Mouse (Mus musculus) kidney, embryonic 14.5 days (tissue): ENCODE data around the gene Ube2a. TPM values are rescaled to one million over a fixed set of nuclear protein-coding genes. Genes with fewer than 3 reads are reported as not detected.
A peak's percentile ranks its signal among the peaks of the same experiment; 100 is the strongest.

Experiments
- ATAC-seq: fragments of 200-750 bp; cut with Nextera tagmentation; 2 replicates; pipeline ENCODE4 v1.8.0; 2017; ENCODE audit warnings: moderate number of reproducible peaks, mild to moderate bottlenecking, moderate TSS enrichment, moderate library complexity; ENCODE audit not compliant: low FRiP score, low TSS enrichment
- H3K27ac ChIP-seq: fragments of 300-500 bp; sonication (generic); 2 replicates; pipeline ENCODE4 v1.5.1; 2014; ENCODE audit warnings: low read depth, mild to moderate bottlenecking, low read length, moderate library complexity, mixed read lengths
- H3K27me3 ChIP-seq: fragments of 300-500 bp; sonication (generic); 2 replicates; pipeline ENCODE4 v1.6.1; 2014; ENCODE audit warnings: mild to moderate bottlenecking, low read length; ENCODE audit not compliant: control insufficient read depth, insufficient read depth
- H3K36me3 ChIP-seq: fragments of 300-500 bp; sonication (generic); 2 replicates; pipeline ENCODE4 v1.6.1; 2014; ENCODE audit warnings: low read length, mixed read lengths; ENCODE audit not compliant: control insufficient read depth, insufficient read depth
- H3K4me1 ChIP-seq: fragments of 300-500 bp; sonication (generic); 2 replicates; pipeline ENCODE4 v1.6.1; 2014; ENCODE audit warnings: low read length, mixed read lengths; ENCODE audit not compliant: control insufficient read depth, insufficient read depth
- H3K4me2 ChIP-seq: fragments of 300-500 bp; sonication (generic); replicated peaks from 2 replicates; pipeline ENCODE4 v1.6.1; 2014; ENCODE audit warnings: low read depth, mild to moderate bottlenecking, low read length
- H3K4me3 ChIP-seq: fragments of 300-500 bp; sonication (generic); 2 replicates; pipeline ENCODE4 v1.5.1; 2014; ENCODE audit warnings: mild to moderate bottlenecking, low read length
- H3K9ac ChIP-seq: fragments of 300-500 bp; sonication (generic); 2 replicates; pipeline ENCODE4 v1.6.1; 2014; ENCODE audit warnings: low read depth, mild to moderate bottlenecking, low read length, moderate library complexity
- H3K9me3 ChIP-seq: fragments of 300-500 bp; sonication (generic); 2 replicates; pipeline ENCODE4 v1.6.1; 2016; ENCODE audit warnings: low read length; ENCODE audit not compliant: control insufficient read depth
- WGBS: fragments of 180-500 bp; shearing (Covaris S2); extraction: QIAGEN DNeasy Blood & Tissue Kit; methylation state at CpG from one replicate; pipeline ENCODE4 v1.1.7; 2014; 5-methylcytosine and 5-hydroxymethylcytosine counted together
- polyA plus RNA-seq: library from polyadenylated mRNA; unstranded; fragments of >200 nt; fragmentation: Nextera tagmentation; extraction: Ambion mirVana; gene quantifications from 2 replicates; pipeline ENCODE4 v1.2.1, GENCODE M21; 2014

Ube2a gene
- polyA plus RNA-seq, result 114 and 127 TPM in 2 replicates

DNA sequence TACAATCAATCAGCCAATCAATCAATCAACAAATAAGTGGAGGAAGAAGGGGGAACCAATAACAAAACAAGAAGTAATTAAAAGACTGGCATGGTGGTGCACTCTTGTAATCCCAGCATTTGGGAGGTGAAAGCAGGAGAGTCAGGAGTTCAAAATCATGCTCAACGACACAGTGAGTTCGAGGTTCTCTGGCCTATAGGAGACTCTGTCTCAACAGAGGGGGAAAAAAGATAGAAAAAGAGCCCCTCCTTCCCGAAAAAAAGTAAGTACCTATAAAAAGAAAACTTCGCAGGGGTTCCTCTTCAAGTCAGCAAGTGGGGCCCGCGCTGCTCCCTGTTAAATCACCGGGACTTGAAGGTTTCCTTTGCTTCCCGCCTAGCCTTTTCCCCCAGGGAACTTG is at the start of gene Ube2a, which contains the start of gene C330007P06Rik:
Ube2a (plus strand) TSS at position 136 of the 400 bp plus-strand sequence.
C330007P06Rik (minus strand) TSS at position 347 of the 400 bp plus-strand sequence.
- peak; percentile 37; the same call in 1 of the 2 replicates for ATAC-seq
- H3K36me3 ChIP-seq, result no peaks in the 10 kb centered on the region
- peak within 1 kb of the TSS; percentile 67 for H3K4me3 ChIP-seq
- H3K27me3 ChIP-seq, result no peaks in the 10 kb centered on the region
- no peaks in the 10 kb centered on the region for H3K9me3 ChIP-seq
- peak within 1 kb of the TSS; percentile 50 for H3K4me2 ChIP-seq
- WGBS, result 34% methylated on average over 8 of the region's 8 CpGs
- peak within 1 kb of the TSS; percentile 78 for H3K9ac ChIP-seq
- no peaks in the 10 kb centered on the region for H3K4me1 ChIP-seq
- peak within 1 kb of the TSS; percentile 69; the same call in 1 of the 2 replicates for H3K27ac ChIP-seq

DNA sequence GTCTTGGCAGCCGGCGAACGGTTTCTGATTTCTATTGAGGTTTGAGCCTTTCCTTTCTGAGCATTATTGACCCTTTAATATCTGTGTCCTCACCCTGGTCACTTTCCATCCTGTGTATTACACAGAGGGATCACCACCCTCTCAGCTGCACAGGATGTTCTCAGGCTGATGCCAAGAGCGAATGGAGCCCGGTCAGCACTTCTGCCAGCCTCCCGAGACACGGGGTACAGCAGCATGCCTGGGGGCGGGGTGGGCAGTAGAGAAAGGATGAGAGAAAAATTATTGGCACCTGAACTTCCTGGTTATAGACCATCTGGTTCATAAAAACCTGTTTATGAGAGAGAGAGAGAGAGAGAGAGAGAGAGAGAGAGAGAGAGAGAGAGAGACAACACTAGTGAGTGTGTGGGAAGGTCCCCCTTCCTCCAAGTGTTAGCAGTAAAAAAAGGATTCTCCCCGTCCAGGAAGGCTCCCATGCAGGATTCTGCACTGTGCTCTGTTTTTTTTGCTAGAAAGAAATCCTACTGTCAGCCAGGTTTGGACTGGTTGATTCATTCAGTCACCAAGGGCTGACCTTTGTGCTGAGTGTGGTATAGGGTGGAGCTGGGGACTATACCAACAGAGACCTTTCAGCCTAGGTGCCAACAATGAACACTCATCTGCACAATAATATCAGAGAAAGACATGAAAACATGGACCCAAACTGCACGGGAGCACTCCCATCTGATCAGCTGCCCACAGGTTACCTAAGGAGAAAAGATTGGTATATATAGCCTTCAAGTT is 49.6 kb upstream of the Ube2a start:
- no peaks in the 10 kb centered on the region for H3K36me3 ChIP-seq
- H3K27me3 ChIP-seq, result no peaks in the 10 kb centered on the region
- H3K27ac ChIP-seq, result no peak overlapping the region
- WGBS, result 82% methylated on average over 10 of the region's 10 CpGs
- no peaks in the 10 kb centered on the region for H3K4me1 ChIP-seq
- ATAC-seq, result no peak
- H3K4me3 ChIP-seq, result no peak overlapping the region
- no peaks in the 10 kb centered on the region for H3K9me3 ChIP-seq
- no peak overlapping the region for H3K4me2 ChIP-seq
- H3K9ac ChIP-seq, result no peak overlapping the region

DNA sequence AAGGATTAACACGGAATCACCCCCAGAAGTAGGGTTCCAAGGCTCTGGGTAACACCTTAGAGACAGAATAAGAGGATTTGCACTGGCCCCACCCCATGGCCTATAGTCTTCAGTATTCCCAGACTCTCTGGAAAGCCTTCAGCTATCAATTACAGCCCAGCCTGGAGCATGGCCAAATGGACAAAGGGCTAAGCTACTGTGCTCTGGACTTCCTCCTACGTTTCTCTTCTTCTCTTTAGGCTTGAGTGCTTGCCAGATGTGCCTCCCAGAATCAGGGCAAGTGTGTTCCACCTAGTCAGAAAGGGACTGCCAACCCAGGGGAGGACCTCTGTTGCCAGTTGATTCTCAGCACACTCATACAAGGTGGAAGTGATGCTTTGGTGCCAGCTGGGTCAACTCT is 48.7 kb upstream of the Ube2a start:
- no peak for ATAC-seq
- Histone ChIP-seq H3K36me3 (no peaks in the 10 kb centered on the region), H3K4me2 (no peak overlapping the region), H3K27ac (no peak overlapping the region), H3K4me1 (no peaks in the 10 kb centered on the region), H3K4me3 (no peak overlapping the region), H3K9me3 (no peaks in the 10 kb centered on the region), H3K27me3 (no peaks in the 10 kb centered on the region), H3K9ac (no peak overlapping the region)
- WGBS, result 60% methylated on average over 2 of the region's 2 CpGs

- Histone ChIP-seq H3K36me3 (no peaks in the 10 kb centered on the region), H3K4me3 (no peak overlapping the region), H3K9ac (no peak overlapping the region), H3K27ac (no peak overlapping the region), H3K4me2 (no peak overlapping the region), H3K27me3 (no peaks in the 10 kb centered on the region), H3K9me3 (no peaks in the 10 kb centered on the region), H3K4me1 (no peaks in the 10 kb centered on the region)
- 87% methylated on average over 4 of the region's 5 CpGs for WGBS
- no peak for ATAC-seq
Observed at GRCm38 (mm10) chrX:36826873-36827272, 46.8 kb upstream of the Ube2a start.

DNA sequence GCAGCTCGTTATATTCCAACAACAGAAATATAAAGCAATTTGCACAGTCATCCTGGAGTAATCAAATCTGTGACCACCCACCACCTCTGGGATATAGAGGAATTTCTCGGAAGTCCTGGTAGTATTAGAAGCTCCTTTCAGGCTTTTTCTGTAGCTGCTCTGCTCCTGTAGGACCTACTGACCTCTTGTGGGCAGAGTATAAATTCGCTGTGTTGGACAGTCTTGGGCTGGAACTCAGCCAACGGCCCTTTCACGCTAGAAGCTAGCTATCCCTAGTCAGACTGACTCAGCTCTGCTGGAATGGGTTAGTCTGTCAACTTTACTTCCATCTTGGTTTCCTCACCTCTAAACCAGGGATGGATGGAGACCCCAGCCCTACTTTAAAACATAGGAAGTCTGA is 43.4 kb upstream of the Ube2a start:
- Histone ChIP-seq H3K9ac (no peak overlapping the region), H3K4me1 (no peaks in the 10 kb centered on the region), H3K4me2 (no peak overlapping the region), H3K27ac (no peak overlapping the region), H3K27me3 (no peaks in the 10 kb centered on the region), H3K4me3 (no peak overlapping the region), H3K9me3 (no peaks in the 10 kb centered on the region), H3K36me3 (no peaks in the 10 kb centered on the region)
- ATAC-seq, result no peak
- 43% methylated on average over 5 of the region's 5 CpGs for WGBS

DNA sequence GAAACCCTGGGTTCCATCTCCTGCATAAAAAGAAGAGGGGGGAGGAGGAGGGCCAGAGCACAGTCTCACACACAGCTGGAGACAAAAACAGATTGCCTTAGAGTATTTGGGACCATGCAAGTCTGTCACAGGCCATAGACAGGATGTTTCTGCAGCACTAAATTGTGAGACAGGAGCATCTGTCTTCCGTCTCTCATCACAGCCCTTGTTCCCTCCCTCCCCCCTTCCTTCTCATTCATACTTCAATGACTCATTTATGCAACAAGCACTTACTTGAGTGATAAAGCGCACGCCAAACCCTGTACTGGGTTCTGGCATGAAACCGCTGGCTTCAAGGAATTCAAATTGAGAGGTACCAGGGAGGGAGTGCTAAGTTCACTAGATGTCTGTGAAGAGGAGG is 42.1 kb upstream of the Ube2a start:
- no peak overlapping the region for H3K27ac ChIP-seq
- 71% methylated on average over 4 of the region's 4 CpGs for WGBS
- H3K9ac ChIP-seq, result no peak overlapping the region
- no peaks in the 10 kb centered on the region for H3K4me1 ChIP-seq
- no peak overlapping the region for H3K4me2 ChIP-seq
- H3K27me3 ChIP-seq, result no peaks in the 10 kb centered on the region
- no peak for ATAC-seq
- no peaks in the 10 kb centered on the region for H3K9me3 ChIP-seq
- H3K4me3 ChIP-seq, result no peak overlapping the region
- no peaks in the 10 kb centered on the region for H3K36me3 ChIP-seq

DNA sequence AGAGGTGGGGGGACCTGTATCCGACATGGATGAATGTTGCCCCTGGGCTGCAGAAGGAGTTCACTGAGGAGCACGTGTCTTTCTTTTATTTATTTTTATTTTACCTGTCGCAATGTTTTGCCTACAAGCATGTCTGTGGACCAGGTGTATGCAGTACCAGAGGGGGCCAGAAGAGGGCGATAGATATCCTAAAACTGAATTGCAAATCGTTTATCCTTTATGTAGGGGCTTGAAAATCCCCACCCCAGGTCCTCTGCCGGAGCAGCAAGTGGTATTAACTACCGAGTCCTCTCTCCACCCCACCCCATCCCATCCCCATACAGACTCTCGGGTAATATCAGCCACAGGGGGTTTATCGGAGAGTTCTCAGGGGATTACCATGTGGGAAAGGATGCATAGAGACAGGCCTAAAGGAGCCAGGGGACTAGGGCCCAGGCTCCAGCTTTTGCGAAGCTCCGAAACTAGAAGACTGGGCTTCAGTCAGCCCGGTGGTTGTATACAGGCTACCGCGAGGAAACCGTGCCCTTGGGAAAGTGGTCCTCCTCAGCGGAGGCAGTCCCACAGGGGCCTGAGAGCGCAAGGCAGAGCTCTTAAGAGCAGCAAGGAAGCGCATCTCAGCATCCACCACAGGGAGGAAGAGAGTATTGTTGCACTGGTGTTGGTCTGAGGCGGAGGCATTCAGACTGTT is 40.2 kb upstream of the Ube2a start:
- Histone ChIP-seq H3K4me3 (peak overlapping the region; percentile 13; the same call in 1 of the 2 replicates), H3K27me3 (no peaks in the 10 kb centered on the region), H3K27ac (no peak overlapping the region), H3K36me3 (no peaks in the 10 kb centered on the region), H3K9me3 (no peaks in the 10 kb centered on the region), H3K4me1 (no peaks in the 10 kb centered on the region), H3K4me2 (peak overlapping the region; percentile 36), H3K9ac (no peak overlapping the region)
- ATAC-seq, result peak; percentile 77
- WGBS, result 32% methylated on average over 19 of the region's 19 CpGs

GRCm38 (mm10) chrX:36837069-36837676 is 36.5 kb upstream of the Ube2a start:
- Histone ChIP-seq H3K9ac (no peak overlapping the region), H3K27ac (no peak overlapping the region), H3K27me3 (no peaks in the 10 kb centered on the region), H3K4me3 (no peak overlapping the region), H3K4me1 (no peaks in the 10 kb centered on the region), H3K4me2 (no peak overlapping the region), H3K36me3 (no peaks in the 10 kb centered on the region), H3K9me3 (no peaks in the 10 kb centered on the region)
- no peak for ATAC-seq
- 66% methylated on average over 6 of the region's 6 CpGs for WGBS

GRCm38 (mm10) chrX:36839391-36839790 is 34.3 kb upstream of the Ube2a start:
- H3K4me1 ChIP-seq, result no peaks in the 10 kb centered on the region
- H3K27ac ChIP-seq, result no peak overlapping the region
- no peaks in the 10 kb centered on the region for H3K36me3 ChIP-seq
- no peak for ATAC-seq
- 75% methylated on average over 7 of the region's 7 CpGs for WGBS
- H3K27me3 ChIP-seq, result no peaks in the 10 kb centered on the region
- no peak overlapping the region for H3K9ac ChIP-seq
- no peak overlapping the region for H3K4me2 ChIP-seq
- H3K4me3 ChIP-seq, result no peak overlapping the region
- no peaks in the 10 kb centered on the region for H3K9me3 ChIP-seq
